Mouse (Mus musculus) gastrocnemius, postnatal 25 days (tissue): ENCODE results near the gene Sept1. TPM values are rescaled to one million over a fixed set of nuclear protein-coding genes. Genes with fewer than 3 reads are reported as not detected.
A peak's percentile ranks its signal among the peaks of the same experiment; 100 is the strongest.

Experiments used
- DNase-seq: peaks from one replicate; pipeline ENCODE4 v3.0.0; 2022
- total RNA-seq, 2 experiments: library from RNA; stranded (reverse); gene quantifications; 1 replicate in 1 of 2; 2 replicates in 1 of 2; pipeline ENCODE4 v1.2.3; 2021

Gene Sept1
- total RNA-seq, 2 experiments from 2014 or later = 1.5 to 1.7 TPM

- no peak for DNase-seq
Observed at GRCm38 (mm10) chr7:127218670-127219069, 14.3 kb downstream of the Sept1 start.

- DNase-seq = no peak
Observed at GRCm38 (mm10) chr7:127217901-127218642, 14.9 kb downstream of the Sept1 start.

- no peak for DNase-seq
Observed at GRCm38 (mm10) chr7:127217475-127217874, 15.5 kb downstream of the Sept1 start.

- no peak for DNase-seq
Observed at GRCm38 (mm10) chr7:127216307-127216706, 16.6 kb downstream of the Sept1 start.

GRCm38 (mm10) chr7:127214981-127215871, 17.7 kb downstream of the Sept1 start:
- peak; percentile 80 for DNase-seq

GRCm38 (mm10) chr7:127214521-127214920, 18.4 kb downstream of the Sept1 start:
- DNase-seq = no peak

- no peak for DNase-seq
Observed at GRCm38 (mm10) chr7:127213930-127214329, 19.0 kb downstream of the Sept1 start.

- DNase-seq = no peak
Observed at GRCm38 (mm10) chr7:127213485-127213884, 19.4 kb downstream of the Sept1 start.

GRCm38 (mm10) chr7:127212432-127213250, 20.3 kb downstream of the Sept1 start:
- DNase-seq = no peak

- DNase-seq = peak; percentile 80
Observed at GRCm38 (mm10) chr7:127211014-127211745, 21.8 kb downstream of the Sept1 start.

- peak; percentile 81 for DNase-seq
Observed at GRCm38 (mm10) chr7:127210266-127210665, 22.7 kb downstream of the Sept1 start.

GRCm38 (mm10) chr7:127209851-127210250, 23.1 kb downstream of the Sept1 start:
- DNase-seq = no peak

GRCm38 (mm10) chr7:127208553-127209438, 24.1 kb downstream of the Sept1 start, which contains the start of gene Mylpf:
TSS of gene Mylpf (plus strand) at chr7:127208890.
- DNase-seq = peak; percentile 94

- DNase-seq = no peak
Observed at GRCm38 (mm10) chr7:127208295-127208552, 24.7 kb downstream of the Sept1 start, which contains the start of gene Tbc1d10b. TSS of gene Tbc1d10b (minus strand) at chr7:127208468.

- DNase-seq = no peak
Observed at GRCm38 (mm10) chr7:127207374-127208294, 25.3 kb downstream of the Sept1 start.

GRCm38 (mm10) chr7:127206606-127207005, 26.3 kb downstream of the Sept1 start:
- no peak for DNase-seq

- DNase-seq = no peak
Observed at GRCm38 (mm10) chr7:127196484-127196883, 36.4 kb downstream of the Sept1 start.

GRCm38 (mm10) chr7:127195544-127196295, 37.2 kb downstream of the Sept1 start, which contains the start of gene Cd2bp2:
TSS of gene Cd2bp2 (minus strand) at chr7:127196050.
- peak; percentile 93 for DNase-seq

- no peak for DNase-seq
Observed at GRCm38 (mm10) chr7:127194633-127195029, 38.3 kb downstream of the Sept1 start.
